Mouse (Mus musculus): Measurements from ENCODE around the gene Cyp1a2.

GRCm38 (mm10) chr9:57706496-57706895 lies 23.0 kb upstream of the Cyp1a2 start:
- TF ChIP-seq CTCF (IDR thresholded peaks at IDR 0.05) (no peak), EP300 (IDR thresholded peaks at IDR 0.05) (no peak)
